Mouse (Mus musculus): ENCODE results near the gene 4921504E06Rik.

Gene 4921504E06Rik

GRCm38 (mm10) chr2:19490262-19490661, 63.5 kb downstream of the 4921504E06Rik start:
- DNase-seq = no peak

- DNase-seq = no peak
These were observed 91.8 kb downstream of the 4921504E06Rik start for GRCm38 (mm10) chr2:19461940-19462339.

- DNase-seq = no peak
These were observed 94.9 kb downstream of the 4921504E06Rik start for GRCm38 (mm10) chr2:19458785-19459184.

- DNase-seq = no peak
These were observed 97.7 kb downstream of the 4921504E06Rik start for GRCm38 (mm10) chr2:19455857-19456482.

- DNase-seq = no peak
These were observed 98.5 kb downstream of the 4921504E06Rik start for GRCm38 (mm10) chr2:19455228-19455627.

GRCm38 (mm10) chr2:19452531-19453055, 101.1 kb downstream of the 4921504E06Rik start:
- no peak for DNase-seq

- DNase-seq = no peak
These were observed 104.4 kb downstream of the 4921504E06Rik start for GRCm38 (mm10) chr2:19449308-19449707.

GRCm38 (mm10) chr2:19448042-19448700, 105.5 kb downstream of the 4921504E06Rik start:
- no peak for DNase-seq

- DNase-seq = no peak
These were observed 107.0 kb downstream of the 4921504E06Rik start for GRCm38 (mm10) chr2:19446746-19447145.

GRCm38 (mm10) chr2:19445871-19446501, 107.7 kb downstream of the 4921504E06Rik start:
- no peak for DNase-seq

- DNase-seq = no peak
These were observed 108.5 kb downstream of the 4921504E06Rik start, which contains the start of gene Ptf1a for GRCm38 (mm10) chr2:19444931-19445831. TSS of gene Ptf1a (plus strand) at chr2:19445663.

- DNase-seq = no peak
These were observed 109.4 kb downstream of the 4921504E06Rik start for GRCm38 (mm10) chr2:19444346-19444745.

- DNase-seq = no peak
These were observed 121.9 kb downstream of the 4921504E06Rik start for GRCm38 (mm10) chr2:19431614-19432323.

- no peak for DNase-seq
These were observed 122.5 kb downstream of the 4921504E06Rik start for GRCm38 (mm10) chr2:19431186-19431585.

- no peak for DNase-seq
These were observed 123.0 kb downstream of the 4921504E06Rik start for GRCm38 (mm10) chr2:19430746-19431145.

GRCm38 (mm10) chr2:19429691-19430690, 123.7 kb downstream of the 4921504E06Rik start:
- no peak for DNase-seq

GRCm38 (mm10) chr2:19429031-19429430, 124.7 kb downstream of the 4921504E06Rik start:
- peak; percentile 28 for DNase-seq

- no peak for DNase-seq
These were observed 130.6 kb downstream of the 4921504E06Rik start for GRCm38 (mm10) chr2:19423086-19423485.

- DNase-seq = no peak
These were observed 131.5 kb downstream of the 4921504E06Rik start for GRCm38 (mm10) chr2:19422226-19422625.

GRCm38 (mm10) chr2:19419686-19420345, 133.9 kb downstream of the 4921504E06Rik start:
- DNase-seq = no peak
